Mouse (Mus musculus) C2C12 (cell line): ENCODE measurements around the gene Ipo7. TPM values are rescaled to one million over a fixed set of nuclear protein-coding genes. Genes with fewer than 3 reads are reported as not detected.

Source experiments
- H3K27me3 ChIP-seq: one replicate; pipeline ENCODE4 v1.6.1; 2011; ENCODE audit not compliant: control insufficient read depth, insufficient read depth, insufficient read length
- H3K36me3 ChIP-seq: one replicate; pipeline ENCODE4 v1.6.1; 2011; ENCODE audit not compliant: control insufficient read depth, insufficient read depth
- H3K4me3 ChIP-seq: one replicate; pipeline ENCODE4 v1.5.1; 2011; ENCODE audit warnings: mild to moderate bottlenecking, control low read depth; ENCODE audit not compliant: poor library complexity, insufficient read depth, severe bottlenecking
- H3K79me2 ChIP-seq: one replicate; pipeline ENCODE4 v1.6.1; 2011; ENCODE audit not compliant: control insufficient read depth, insufficient read depth
- H3K79me3 ChIP-seq: one replicate; pipeline ENCODE4 v1.6.1; 2011; ENCODE audit warnings: low read depth, control low read depth
- H3ac ChIP-seq: one replicate; pipeline ENCODE3; 2011; ENCODE audit warnings: low read depth; ENCODE audit not compliant: control insufficient read depth, insufficient read length
- CEBPB ChIP-seq: IDR thresholded peaks from one replicate; pipeline ENCODE4 v1.6.1; 2011; ENCODE audit warnings: low read depth, mild to moderate bottlenecking, control low read depth, moderate library complexity
- CTCF ChIP-seq: IDR thresholded peaks from one replicate; pipeline ENCODE4 v1.5.1; 2011; ENCODE audit not compliant: control insufficient read depth, insufficient read depth, insufficient read length
- FOSL1 ChIP-seq: IDR thresholded peaks from one replicate; pipeline ENCODE4 v1.8.0; 2011; ENCODE audit warnings: mild to moderate bottlenecking, low read length; ENCODE audit not compliant: poor library complexity, insufficient read depth, severe bottlenecking
- MAX ChIP-seq: IDR thresholded peaks from one replicate; pipeline ENCODE4 v1.6.1; 2011; ENCODE audit warnings: mild to moderate bottlenecking, control low read depth
- MYOD1 ChIP-seq: IDR thresholded peaks from one replicate; pipeline ENCODE4 v1.6.1; 2011; ENCODE audit warnings: low read depth; ENCODE audit not compliant: control insufficient read depth, insufficient read length
- MYOG ChIP-seq: IDR thresholded peaks from one replicate; pipeline ENCODE4 v1.6.1; 2011; ENCODE audit not compliant: control insufficient read depth, insufficient read length; ENCODE audit errors: extremely low read depth
- USF1 ChIP-seq: IDR thresholded peaks from one replicate; pipeline ENCODE4 v1.6.1; 2011; ENCODE audit warnings: low read depth, mild to moderate bottlenecking, control low read depth, moderate library complexity
- polyA plus RNA-seq: library from polyadenylated mRNA; unstranded; fragments of >200 nt; fragmentation: generic; extraction: Trizol; gene quantifications from one replicate; pipeline ENCODE4 v1.2.1, GENCODE M21; 2012; ENCODE audit warnings: missing spikeins

Ipo7 gene
- polyA plus RNA-seq, 1 experiment = 29.1 TPM

GRCm38 (mm10) chr7:110101266-110101665 lies 83.2 kb downstream of the Ipo7 start:
- Histone ChIP-seq H3K79me2 (no peaks in the 10 kb centered on the region), H3K79me3 (no peaks in the 10 kb centered on the region), H3K36me3 (peaks cover 8% of the 10 kb centered on the region), H3ac (no peak overlapping the region), H3K4me3 (no peak overlapping the region), H3K27me3 (no peaks in the 10 kb centered on the region)
- TF ChIP-seq CEBPB (no peak), USF1 (no peak), MAX (no peak), FOSL1 (no peak), CTCF (no peak), MYOG (no peak), MYOD1 (no peak)

- no peaks in the 10 kb centered on the region for H3K79me3 ChIP-seq
- no peaks in the 10 kb centered on the region for H3K79me2 ChIP-seq
- no peak overlapping the region for H3K4me3 ChIP-seq
- H3K36me3 ChIP-seq = no peaks in the 10 kb centered on the region
- no peak for TF ChIP-seq MYOG
- TF ChIP-seq FOSL1 = no peak
- no peak for TF ChIP-seq CEBPB
- no peak for TF ChIP-seq USF1
- no peak overlapping the region for H3ac ChIP-seq
- H3K27me3 ChIP-seq = no peaks in the 10 kb centered on the region
Observed at GRCm38 (mm10) chr7:110105041-110105440, 87.0 kb downstream of the Ipo7 start.

Other genes starting within 250 kb of the Ipo7 start
- gene Nrip3, start 236.2 kb upstream of the Ipo7 start, polyA plus RNA-seq = not detected
- gene Scube2, start 152.6 kb upstream of the Ipo7 start, polyA plus RNA-seq = 0.06 TPM
- gene Dennd5a, start 57.8 kb upstream of the Ipo7 start, polyA plus RNA-seq = 46.2 TPM
- gene Tmem41b, start 31.3 kb upstream of the Ipo7 start, polyA plus RNA-seq = 40.5 TPM
- 7.5 TPM for gene Zfp143, start 42.9 kb downstream of the Ipo7 start, polyA plus RNA-seq
- 15.8 TPM for gene Wee1, start 103.8 kb downstream of the Ipo7 start, polyA plus RNA-seq
- 16.0 TPM for gene Swap70, start 203.4 kb downstream of the Ipo7 start, polyA plus RNA-seq